Mouse (Mus musculus) embryonic facial prominence, embryonic 14.5 days (tissue): ENCODE measurements around the gene Fam186b. TPM values are rescaled to one million over a fixed set of nuclear protein-coding genes. Genes with fewer than 3 reads are reported as not detected.

Experiments
- ATAC-seq: fragments of 200-750 bp; cut with Nextera tagmentation; 2 replicates; pipeline ENCODE4 v1.8.0; 2017; ENCODE audit warnings: low read depth, moderate number of reproducible peaks, moderate TSS enrichment
- DNase-seq: peaks from one replicate; pipeline ENCODE4 v3.0.0-alpha.2; 2015; ENCODE audit warnings: low spot score
- H3K27ac ChIP-seq: fragments of 300-500 bp; sonication (generic); replicated peaks from 2 replicates; pipeline ENCODE4 v1.5.1; 2014; ENCODE audit warnings: low read depth, mild to moderate bottlenecking, low read length, moderate library complexity
- H3K27me3 ChIP-seq: fragments of 300-500 bp; sonication (generic); replicated peaks from 2 replicates; pipeline ENCODE4 v1.6.1; 2014; ENCODE audit warnings: low read length; ENCODE audit not compliant: control insufficient read depth, insufficient read depth
- H3K36me3 ChIP-seq: fragments of 300-500 bp; sonication (generic); 2 replicates; pipeline ENCODE4 v1.6.1; 2014; ENCODE audit warnings: low read length, mixed read lengths; ENCODE audit not compliant: control insufficient read depth, insufficient read depth
- H3K4me1 ChIP-seq: fragments of 300-500 bp; sonication (generic); 2 replicates; pipeline ENCODE4 v1.6.1; 2014; ENCODE audit warnings: antibody characterized with exemption, low read length; ENCODE audit not compliant: control insufficient read depth, insufficient read depth
- H3K4me2 ChIP-seq: fragments of 300-500 bp; sonication (generic); 2 replicates; pipeline ENCODE4 v1.6.1; 2014; ENCODE audit warnings: low read depth, mild to moderate bottlenecking, low read length, moderate library complexity, mixed read lengths
- H3K4me3 ChIP-seq: fragments of 300-500 bp; sonication (generic); 2 replicates; pipeline ENCODE4 v1.5.1; 2014; ENCODE audit warnings: low read depth, mild to moderate bottlenecking, low read length
- H3K9ac ChIP-seq: fragments of 300-500 bp; sonication (generic); 2 replicates; pipeline ENCODE4 v1.6.1; 2014; ENCODE audit warnings: low read depth, mild to moderate bottlenecking, low read length, moderate library complexity, mixed read lengths
- H3K9me3 ChIP-seq: fragments of 300-500 bp; sonication (generic); 2 replicates; pipeline ENCODE4 v1.6.1; 2016; ENCODE audit warnings: low read length; ENCODE audit not compliant: control insufficient read depth
- WGBS: fragments of 180-500 bp; shearing (Covaris S2); extraction: QIAGEN DNeasy Blood & Tissue Kit; methylation state at CpG from one replicate; pipeline ENCODE4 v1.1.7; 2014; 5-methylcytosine and 5-hydroxymethylcytosine counted together
- polyA plus RNA-seq: library from polyadenylated mRNA; unstranded; fragments of >200 nt; fragmentation: Nextera tagmentation; extraction: Ambion mirVana; gene quantifications from 2 replicates; pipeline ENCODE4 v1.2.1, GENCODE M21; 2014

The Fam186b gene
- polyA plus RNA-seq, 1 experiment from 2014 or later: 0.06 TPM

DNA sequence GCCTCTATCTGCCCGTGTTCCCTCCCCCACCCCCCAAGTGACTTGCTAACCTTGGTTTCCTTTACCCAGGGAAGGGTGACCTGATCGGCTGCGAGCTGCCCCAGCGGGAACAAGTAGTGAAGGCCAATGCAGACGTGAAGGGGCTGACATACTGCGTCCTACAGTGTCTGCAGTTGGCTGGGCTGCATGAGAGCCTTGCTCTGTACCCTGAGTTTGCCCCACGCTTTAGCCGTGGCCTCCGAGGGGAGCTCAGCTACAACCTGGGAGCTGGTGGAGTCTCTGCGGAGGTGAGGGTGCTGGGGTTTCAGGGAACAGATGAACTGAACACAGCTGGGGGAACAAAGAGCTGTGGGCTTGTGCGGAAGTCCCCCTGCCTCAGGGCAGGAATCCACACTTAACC, 57.7 kb downstream of the Fam186b start:
- 41% methylated on average over 11 of the region's 11 CpGs for WGBS
- 0 out of 2 replicates have a peak, but pooled peaks cover 2% of the 10 kb centered on the region for H3K27me3 ChIP-seq
- H3K4me3 ChIP-seq: no peak overlapping the region
- H3K36me3 ChIP-seq: peaks cover 14% of the 10 kb centered on the region; the same call in 1 of the 2 replicates
- no peak overlapping the region for H3K27ac ChIP-seq
- H3K4me1 ChIP-seq: no peaks in the 10 kb centered on the region
- no peaks in the 10 kb centered on the region for H3K9me3 ChIP-seq
- H3K9ac ChIP-seq: no peak overlapping the region
- ATAC-seq: no peak
- DNase-seq: no peak
- no peak overlapping the region for H3K4me2 ChIP-seq

DNA sequence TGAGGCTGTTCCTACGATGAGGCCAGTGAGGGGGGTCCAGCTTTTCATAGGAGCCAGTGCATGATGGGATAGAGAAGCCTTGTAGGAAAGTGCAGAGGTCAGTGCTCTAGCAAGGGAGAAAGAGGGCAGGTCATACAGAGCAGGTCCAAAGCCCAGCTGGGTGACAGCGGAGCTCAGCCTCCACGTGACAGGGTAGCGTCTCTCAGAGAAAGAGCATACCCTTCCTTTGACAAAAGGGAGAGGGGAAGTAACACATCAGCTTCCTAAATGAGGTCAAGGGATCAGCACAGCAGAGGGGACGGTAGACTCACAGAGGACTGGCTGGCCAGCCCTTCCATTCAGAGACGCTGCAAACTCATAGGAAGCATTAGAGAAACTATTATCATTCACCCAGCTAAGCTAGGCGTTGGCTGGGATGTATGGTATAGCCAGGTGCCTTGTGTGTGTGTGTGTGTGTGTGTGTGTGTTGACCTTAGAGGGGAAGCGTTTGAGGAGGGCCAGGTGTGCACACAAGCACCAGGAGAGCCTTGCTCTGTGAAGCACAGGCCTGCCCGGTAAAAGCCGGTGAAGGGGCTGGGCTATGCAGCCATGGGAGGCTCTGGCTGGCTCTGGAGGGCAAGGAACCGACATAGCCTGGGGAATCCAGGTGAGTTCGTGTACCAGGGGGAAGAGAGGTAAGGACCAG, 61.2 kb downstream of the Fam186b start:
- Histone ChIP-seq H3K4me2 (no peak overlapping the region), H3K4me3 (no peak overlapping the region), H3K36me3 (no peaks in the 10 kb centered on the region), H3K9me3 (no peaks in the 10 kb centered on the region), H3K9ac (no peak overlapping the region), H3K4me1 (no peaks in the 10 kb centered on the region), H3K27ac (no peak overlapping the region), H3K27me3 (peaks cover 17% of the 10 kb centered on the region; the same call in 1 of the 2 replicates)
- 54% methylated on average over 12 of the region's 12 CpGs for WGBS
- ATAC-seq (no peak), DNase-seq (no peak)

DNA sequence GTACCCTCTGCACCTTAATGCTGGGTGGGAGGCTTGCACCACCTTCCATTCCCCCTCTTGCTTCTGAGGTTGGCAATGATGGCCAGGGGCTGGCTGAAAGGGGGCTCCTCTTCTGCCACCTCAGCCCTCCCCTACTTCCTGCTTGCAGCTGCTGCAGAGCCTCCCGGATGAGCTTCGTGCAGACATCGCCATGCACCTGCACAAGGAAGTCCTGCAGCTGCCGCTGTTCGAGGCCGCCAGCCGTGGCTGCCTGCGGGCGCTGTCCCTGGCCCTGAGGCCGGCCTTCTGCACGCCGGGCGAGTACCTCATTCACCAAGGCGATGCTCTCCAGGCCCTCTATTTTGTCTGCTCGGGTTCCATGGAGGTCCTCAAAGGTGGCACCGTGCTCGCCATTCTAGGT, 62.0 kb downstream of the Fam186b start:
- WGBS: 41% methylated on average over 16 of the region's 17 CpGs
- H3K4me1 ChIP-seq: no peaks in the 10 kb centered on the region
- no peaks in the 10 kb centered on the region for H3K36me3 ChIP-seq
- H3K4me2 ChIP-seq: no peak overlapping the region
- no peak overlapping the region for H3K4me3 ChIP-seq
- no peaks in the 10 kb centered on the region for H3K9me3 ChIP-seq
- no peak for DNase-seq
- no peak overlapping the region for H3K9ac ChIP-seq
- H3K27me3 ChIP-seq: peaks cover 17% of the 10 kb centered on the region; the same call in 1 of the 2 replicates
- no peak for ATAC-seq
- H3K27ac ChIP-seq: no peak overlapping the region

DNA sequence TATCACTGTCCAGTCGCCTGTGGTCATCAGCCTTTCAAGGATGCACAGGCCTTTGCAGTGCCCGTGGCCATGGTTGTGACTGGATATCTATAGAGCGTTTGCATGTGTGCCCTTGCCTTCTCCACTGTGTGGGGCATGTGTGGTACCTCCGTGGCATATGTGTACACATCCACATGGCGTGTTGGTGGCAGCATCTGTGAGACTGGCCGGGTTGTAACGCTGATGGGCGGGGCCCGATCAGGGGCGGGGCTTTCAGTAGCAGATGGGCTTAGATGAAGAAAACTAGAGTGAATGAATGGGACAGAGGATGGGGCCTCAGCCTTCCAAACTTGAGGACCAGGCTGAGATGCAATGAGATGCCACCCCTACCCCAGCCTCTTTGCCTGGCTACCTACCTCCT, 63.7 kb downstream of the Fam186b start:
- DNase-seq (no peak), ATAC-seq (no peak)
- Histone ChIP-seq H3K4me3 (no peak overlapping the region), H3K4me1 (no peaks in the 10 kb centered on the region), H3K27ac (no peak overlapping the region), H3K27me3 (peaks cover 33% of the 10 kb centered on the region), H3K9me3 (no peaks in the 10 kb centered on the region), H3K9ac (no peak overlapping the region), H3K36me3 (no peaks in the 10 kb centered on the region), H3K4me2 (no peak overlapping the region)
- WGBS: 69% methylated on average over 10 of the region's 10 CpGs

DNA sequence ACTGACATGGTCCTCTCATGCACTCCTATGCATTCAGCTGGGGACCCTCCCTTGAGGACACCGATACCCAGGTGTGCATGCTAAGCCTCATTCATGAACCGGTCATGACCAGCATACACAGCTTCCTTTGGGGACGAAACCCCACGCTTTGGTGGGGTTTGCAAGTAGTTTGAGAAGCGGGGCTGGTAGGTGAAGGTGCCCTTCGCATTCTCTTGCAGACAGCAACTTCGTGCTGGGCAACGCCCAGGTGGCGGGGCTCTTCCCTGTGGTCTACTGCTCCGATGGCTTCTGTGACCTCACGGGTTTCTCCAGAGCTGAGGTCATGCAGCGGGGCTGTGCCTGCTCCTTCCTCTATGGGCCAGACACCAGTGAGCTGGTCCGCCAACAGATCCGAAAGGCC, 69.6 kb downstream of the Fam186b start:
- peak overlapping the region; percentile 49; the same call in 1 of the 2 replicates for H3K4me3 ChIP-seq
- DNase-seq (no peak), ATAC-seq (no peak)
- no peak overlapping the region for H3K27ac ChIP-seq
- peaks cover 18% of the 10 kb centered on the region for H3K4me1 ChIP-seq
- WGBS: 22% methylated on average over 14 of the region's 14 CpGs
- no peaks in the 10 kb centered on the region for H3K9me3 ChIP-seq
- no peak overlapping the region; the same call in 1 of the 2 replicates for H3K9ac ChIP-seq
- H3K4me2 ChIP-seq: peak overlapping the region; percentile 81
- H3K36me3 ChIP-seq: no peaks in the 10 kb centered on the region
- H3K27me3 ChIP-seq: peaks cover 84% of the 10 kb centered on the region

DNA sequence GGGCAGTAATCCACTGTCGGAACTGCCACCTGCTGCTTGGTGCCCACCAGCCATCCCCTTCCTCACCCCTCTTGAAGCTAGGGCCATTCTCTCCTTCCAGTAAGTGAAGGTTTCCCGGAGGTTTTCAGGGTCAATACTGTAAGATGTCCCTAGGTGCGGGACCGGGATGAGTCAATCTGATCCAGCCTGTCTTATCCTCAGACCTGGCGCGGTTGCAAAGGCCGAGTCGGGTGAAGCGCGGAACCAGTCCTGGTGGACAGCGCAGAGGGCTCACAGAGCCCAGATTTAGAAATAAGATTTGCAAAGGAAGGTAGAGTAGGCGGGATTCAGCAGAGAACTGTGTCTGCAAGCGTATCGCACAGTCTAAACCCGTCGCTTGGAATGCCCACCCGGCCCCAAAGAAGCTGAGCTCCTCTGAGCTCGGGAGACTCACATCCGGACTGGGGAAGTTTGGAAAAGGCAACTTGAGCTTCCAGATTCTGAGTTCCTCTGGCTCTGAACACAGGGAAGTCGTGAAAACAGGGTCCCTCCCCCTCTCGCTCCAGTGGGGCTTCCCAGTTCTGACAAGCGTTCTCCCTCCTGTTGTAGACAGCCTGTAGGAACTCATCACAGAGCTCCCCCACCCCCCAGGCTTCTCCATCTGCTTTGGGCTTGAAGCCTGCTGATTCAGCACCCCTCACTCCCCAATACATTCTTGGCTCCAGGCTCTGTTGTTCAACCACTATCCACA, 70.4 kb downstream of the Fam186b start:
- no peaks in the 10 kb centered on the region for H3K9me3 ChIP-seq
- ATAC-seq (no peak; the same call in 1 of the 2 replicates), DNase-seq (peak; percentile 67)
- peak overlapping the region; percentile 60; the same call in 1 of the 2 replicates for H3K9ac ChIP-seq
- no peak overlapping the region for H3K27ac ChIP-seq
- H3K36me3 ChIP-seq: no peaks in the 10 kb centered on the region
- WGBS: under 1% methylated on average over 22 of the region's 22 CpGs
- peaks cover 18% of the 10 kb centered on the region for H3K4me1 ChIP-seq
- peak overlapping the region; percentile 81 for H3K4me2 ChIP-seq
- H3K4me3 ChIP-seq: peak overlapping the region; percentile 49
- peaks cover 81% of the 10 kb centered on the region for H3K27me3 ChIP-seq

DNA sequence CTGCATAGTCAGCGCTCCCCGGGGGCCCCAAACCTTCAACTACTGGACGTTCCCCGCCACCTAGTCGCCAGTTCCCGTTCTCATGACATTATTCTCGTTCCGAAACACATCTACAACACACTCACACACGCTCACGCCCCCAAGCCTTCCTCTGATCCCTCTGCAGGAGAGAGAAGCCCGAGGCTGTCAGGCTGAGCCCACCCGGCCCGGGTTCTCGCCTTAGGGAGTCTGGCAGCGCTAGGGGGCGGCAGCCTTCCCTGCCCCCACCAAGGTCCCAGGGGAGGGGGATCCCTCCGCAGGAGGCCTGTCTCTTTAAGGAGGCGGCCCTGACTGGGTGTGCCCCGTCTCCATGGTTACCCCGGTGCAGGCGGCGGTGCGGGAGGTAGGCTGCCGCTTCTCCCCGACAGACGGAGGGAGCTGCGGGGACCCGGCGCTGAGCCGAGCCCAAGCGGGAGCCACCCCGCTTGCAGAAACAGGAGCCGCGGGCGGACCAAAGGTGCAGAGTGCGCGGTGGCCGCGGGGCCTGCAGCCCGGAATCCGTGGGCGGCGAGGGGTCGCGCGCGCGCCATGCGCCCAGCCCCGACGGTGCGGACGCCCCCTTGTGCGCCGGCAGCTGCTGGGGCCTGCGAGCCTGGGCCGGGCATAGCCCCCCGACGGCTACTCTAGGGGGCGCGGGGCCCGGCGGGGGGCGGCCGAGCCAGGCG, 71.3 kb downstream of the Fam186b start, which contains the start of gene Kcnh3:
TSS of gene Kcnh3 (plus strand) at position 654 of the 704 bp plus-strand sequence.
- peaks cover 18% of the 10 kb centered on the region for H3K4me1 ChIP-seq
- DNase-seq (peak; percentile 74), ATAC-seq (peak; percentile 50)
- peak within 1 kb of the TSS; percentile 60 for H3K9ac ChIP-seq
- WGBS: 1% methylated on average over 27 of the region's 66 CpGs
- H3K9me3 ChIP-seq: no peaks in the 10 kb centered on the region
- no peaks in the 10 kb centered on the region for H3K36me3 ChIP-seq
- H3K4me3 ChIP-seq: peak within 1 kb of the TSS; percentile 49
- peaks cover 75% of the 10 kb centered on the region for H3K27me3 ChIP-seq
- H3K27ac ChIP-seq: no peak within 1 kb of the TSS
- peak within 1 kb of the TSS; percentile 81 for H3K4me2 ChIP-seq

DNA sequence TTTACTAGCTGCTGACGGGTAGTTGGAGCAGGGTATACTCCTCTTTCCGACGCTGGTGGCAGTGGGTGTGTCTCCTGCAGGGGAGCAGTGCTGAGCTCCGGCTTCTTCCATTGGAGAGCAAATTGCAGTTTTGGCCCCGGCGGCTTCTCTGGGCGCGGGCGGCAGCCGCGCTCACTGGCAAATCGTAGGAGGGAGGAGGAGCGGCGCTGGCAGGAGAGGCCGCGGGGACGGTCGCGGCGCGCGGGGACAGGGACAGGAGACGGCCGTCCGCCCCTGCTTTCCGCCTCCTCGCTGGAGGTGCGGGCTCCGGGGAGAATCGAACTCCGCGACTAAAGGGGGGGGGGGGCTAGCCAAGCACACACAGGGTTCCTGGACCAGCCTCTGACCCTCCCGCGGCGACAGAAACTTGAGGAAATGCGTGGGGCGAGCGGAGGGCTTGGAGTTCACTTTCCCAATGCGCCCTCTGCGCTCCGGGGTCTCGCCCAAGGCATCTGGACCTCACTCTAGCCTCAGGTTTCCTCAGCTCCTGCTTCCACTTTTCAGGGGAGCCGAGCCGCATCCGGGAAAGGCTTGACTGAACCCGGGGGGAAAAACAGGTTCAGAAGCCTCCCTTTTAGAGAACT, 72.0 kb downstream of the Fam186b start:
- peak; percentile 24; the same call in 1 of the 2 replicates for ATAC-seq
- Histone ChIP-seq H3K4me3 (peak overlapping the region; percentile 49), H3K36me3 (no peaks in the 10 kb centered on the region)

More for the DNA sequence above, 72.0 kb downstream of the Fam186b start:
- peak; percentile 60 for DNase-seq
- H3K27ac ChIP-seq: no peak overlapping the region
- H3K4me2 ChIP-seq: peak overlapping the region; percentile 81
- peaks cover 18% of the 10 kb centered on the region for H3K4me1 ChIP-seq
- no peaks in the 10 kb centered on the region for H3K9me3 ChIP-seq
- WGBS: 2% methylated on average over 19 of the region's 46 CpGs
- H3K27me3 ChIP-seq: peaks cover 75% of the 10 kb centered on the region
- H3K9ac ChIP-seq: peak overlapping the region; percentile 60
